Mouse (Mus musculus): ENCODE measurements at regions not wholly inside any gene's neighbourhood (a gene's known extent, or its start where the extent isn't known, plus 50 kb on each side); places are given as distances from the start of the nearest gene placed in this dataset.
"Not testable (repeated sequence)": the region's sequence is repeated elsewhere in the genome, so short reads cannot be mapped to it uniquely, and the experiment has no call there.

DNA sequence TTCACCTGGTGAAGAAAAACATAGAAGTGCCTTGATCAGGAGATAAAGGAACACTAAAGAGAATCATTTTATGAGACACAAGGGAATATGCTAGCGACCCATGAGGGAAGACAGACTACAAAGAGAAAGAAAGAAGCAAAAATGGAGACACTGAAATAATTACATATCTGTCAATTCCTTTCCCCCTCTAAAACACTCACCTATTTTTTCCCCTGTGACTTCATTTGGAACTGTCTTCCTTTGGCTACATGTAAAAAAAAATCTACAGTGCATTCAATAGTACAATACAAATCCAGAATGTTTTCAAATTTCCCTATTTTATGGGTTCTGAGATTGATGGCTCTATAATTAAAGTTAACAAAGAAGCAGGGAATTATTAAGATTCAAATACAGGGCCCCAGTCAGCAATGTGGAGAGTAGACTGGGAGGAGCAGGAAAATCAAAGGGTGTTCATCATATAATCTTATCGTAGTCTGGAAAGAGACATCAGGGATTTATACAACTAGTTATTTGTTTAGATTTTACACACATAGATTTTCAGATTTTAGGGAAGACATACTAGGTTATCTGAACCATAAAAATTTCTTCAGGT, 598.0 kb downstream of the Hdgfl1 start:
- H3K27ac ChIP-seq: no peak overlapping the region
- WGBS: 90% methylated on average over 2 of the region's 2 CpGs
- no peak overlapping the region for H3K4me3 ChIP-seq
- H3K27me3 ChIP-seq (ENCODE audit: poor library complexity, severe bottlenecking): no peaks in the 10 kb centered on the region
- H3K36me3 ChIP-seq (replicated peaks): no peaks in the 10 kb centered on the region
- no peaks in the 10 kb centered on the region for H3K4me1 ChIP-seq
- H3K9me3 ChIP-seq: no peaks in the 10 kb centered on the region
- no peak for DNase-seq (ENCODE audit: extremely low spot score, low spot score)

DNA sequence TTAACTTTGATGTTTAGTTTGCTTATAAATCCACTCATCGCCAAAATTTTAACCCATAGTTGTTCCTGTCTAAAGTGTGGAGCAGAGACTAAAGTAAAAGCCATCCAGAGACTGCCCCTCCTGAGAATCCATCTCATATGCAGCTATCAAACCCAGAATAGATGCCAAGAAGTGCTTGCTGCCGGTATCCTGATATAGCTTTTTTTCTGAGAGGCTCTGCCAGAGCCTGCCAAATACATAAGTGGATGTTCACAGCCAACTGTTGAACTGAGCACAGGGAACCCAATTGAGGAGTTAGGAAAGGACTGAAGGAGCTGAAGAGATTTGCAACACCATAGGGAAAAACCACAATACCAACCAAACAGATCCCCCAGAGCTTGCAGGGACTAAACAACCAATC, 600.3 kb downstream of the Hdgfl1 start:
- DNase-seq (ENCODE audit: extremely low spot score, low spot score): no peak
- Histone ChIP-seq H3K27me3 (ENCODE audit: poor library complexity, severe bottlenecking) (no peaks in the 10 kb centered on the region), H3K4me1 (no peaks in the 10 kb centered on the region), H3K4me3 (no peak overlapping the region), H3K27ac (no peak overlapping the region), H3K9me3 (no peaks in the 10 kb centered on the region), H3K36me3 (replicated peaks) (no peaks in the 10 kb centered on the region)
- 82% methylated on average over 2 of the region's 2 CpGs for WGBS

- Histone ChIP-seq H3K27me3 (ENCODE audit: poor library complexity, severe bottlenecking) (peaks cover 9% of the 10 kb centered on the region; the same call in 1 of the 2 replicates), H3K4me1 (peaks cover 44% of the 10 kb centered on the region), H3K36me3 (replicated peaks) (no peaks in the 10 kb centered on the region), H3K27ac (peak overlapping the region; percentile 61), H3K4me3 (no peak overlapping the region), H3K9me3 (no peaks in the 10 kb centered on the region)
- 80% methylated on average over 2 of the region's 2 CpGs for WGBS
- no peak for DNase-seq (ENCODE audit: extremely low spot score, low spot score)
Measured at GRCm38 (mm10) chr13:26158703-26159102, 611.3 kb downstream of the Hdgfl1 start.

GRCm38 (mm10) chr13:26154701-26155471, 615.1 kb downstream of the Hdgfl1 start:
- no peaks in the 10 kb centered on the region for H3K36me3 ChIP-seq (replicated peaks)
- H3K9me3 ChIP-seq: no peaks in the 10 kb centered on the region
- WGBS: 4% methylated on average over 12 of the region's 12 CpGs
- no peak overlapping the region for H3K4me3 ChIP-seq
- DNase-seq (ENCODE audit: extremely low spot score, low spot score): peak; percentile 82
- peak overlapping the region; percentile 84 for H3K27ac ChIP-seq
- peaks cover 44% of the 10 kb centered on the region for H3K4me1 ChIP-seq
- H3K27me3 ChIP-seq (ENCODE audit: poor library complexity, severe bottlenecking): peaks cover 9% of the 10 kb centered on the region; the same call in 1 of the 2 replicates

DNA sequence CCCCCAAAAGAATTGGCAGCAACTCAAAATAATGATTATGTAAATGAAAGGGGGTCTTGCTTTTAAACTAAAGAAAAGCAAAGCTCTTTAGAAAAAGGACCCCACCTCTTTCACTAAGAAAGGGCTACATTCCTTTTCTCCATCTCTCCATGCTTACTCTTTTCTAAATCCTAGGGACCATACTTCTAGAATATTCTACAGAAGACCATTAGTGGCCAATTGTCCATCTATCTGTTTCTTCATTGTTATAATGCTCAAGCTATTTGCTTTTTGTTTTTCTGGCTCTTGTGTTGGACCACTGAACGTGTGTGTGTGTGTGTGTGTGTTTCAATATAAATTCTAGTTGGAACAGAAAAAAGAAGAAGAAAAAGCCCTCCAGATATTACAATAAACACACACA, 615.7 kb downstream of the Hdgfl1 start:
- H3K36me3 ChIP-seq (replicated peaks): no peaks in the 10 kb centered on the region
- 23% methylated on average over 1 of the region's 1 CpGs for WGBS
- H3K4me1 ChIP-seq: peaks cover 44% of the 10 kb centered on the region
- H3K27me3 ChIP-seq (ENCODE audit: poor library complexity, severe bottlenecking): peaks cover 9% of the 10 kb centered on the region; the same call in 1 of the 2 replicates
- no peak overlapping the region for H3K4me3 ChIP-seq
- peak overlapping the region; percentile 84 for H3K27ac ChIP-seq
- no peaks in the 10 kb centered on the region for H3K9me3 ChIP-seq
- no peak for DNase-seq (ENCODE audit: extremely low spot score, low spot score)

- WGBS: 86% methylated on average over 2 of the region's 2 CpGs
Measured at GRCm38 (mm10) chr13:26153093-26153492, 616.9 kb downstream of the Hdgfl1 start.

GRCm38 (mm10) chr13:26150426-26150825, 619.5 kb downstream of the Hdgfl1 start:
- DNase-seq (ENCODE audit: extremely low spot score, low spot score): no peak
- Histone ChIP-seq H3K27ac (0 out of 2 replicates have a peak overlapping the region, but pooled peaks have one; percentile 0), H3K4me3 (no peak overlapping the region), H3K9me3 (no peaks in the 10 kb centered on the region), H3K4me1 (peaks cover 18% of the 10 kb centered on the region), H3K27me3 (ENCODE audit: poor library complexity, severe bottlenecking) (no peaks in the 10 kb centered on the region), H3K36me3 (replicated peaks) (no peaks in the 10 kb centered on the region)
- WGBS: 54% methylated on average over 1 of the region's 1 CpGs

More at GRCm38 (mm10) chr13:26153093-26153492, 616.9 kb downstream of the Hdgfl1 start:
- no peak overlapping the region for H3K4me3 ChIP-seq
- no peaks in the 10 kb centered on the region for H3K9me3 ChIP-seq
- no peaks in the 10 kb centered on the region for H3K36me3 ChIP-seq (replicated peaks)
- no peak for DNase-seq (ENCODE audit: extremely low spot score, low spot score)
- H3K27me3 ChIP-seq (ENCODE audit: poor library complexity, severe bottlenecking): peaks cover 9% of the 10 kb centered on the region; the same call in 1 of the 2 replicates
- H3K27ac ChIP-seq: peak overlapping the region; percentile 84
- H3K4me1 ChIP-seq: peaks cover 36% of the 10 kb centered on the region

- Histone ChIP-seq H3K27ac (no peak overlapping the region), H3K9me3 (no peaks in the 10 kb centered on the region), H3K36me3 (replicated peaks) (no peaks in the 10 kb centered on the region), H3K27me3 (ENCODE audit: poor library complexity, severe bottlenecking) (no peaks in the 10 kb centered on the region), H3K4me1 (peaks cover 5% of the 10 kb centered on the region; the same call in 1 of the 2 replicates), H3K4me3 (no peak overlapping the region)
- 41% methylated on average over 2 of the region's 2 CpGs for WGBS
- no peak for DNase-seq (ENCODE audit: extremely low spot score, low spot score)
Measured at GRCm38 (mm10) chr13:26142811-26143210, 627.2 kb downstream of the Hdgfl1 start.

- no peak for DNase-seq (ENCODE audit: extremely low spot score, low spot score)
- H3K36me3 ChIP-seq (replicated peaks): no peaks in the 10 kb centered on the region
- peaks cover 7% of the 10 kb centered on the region for H3K4me1 ChIP-seq
- H3K27ac ChIP-seq: no peak overlapping the region
- no peak overlapping the region for H3K4me3 ChIP-seq
- WGBS: 32% methylated on average over 1 of the region's 1 CpGs
- no peaks in the 10 kb centered on the region for H3K9me3 ChIP-seq
- no peaks in the 10 kb centered on the region for H3K27me3 ChIP-seq (ENCODE audit: poor library complexity, severe bottlenecking)
Measured at GRCm38 (mm10) chr13:26119363-26119762, 650.6 kb downstream of the Hdgfl1 start.

DNA sequence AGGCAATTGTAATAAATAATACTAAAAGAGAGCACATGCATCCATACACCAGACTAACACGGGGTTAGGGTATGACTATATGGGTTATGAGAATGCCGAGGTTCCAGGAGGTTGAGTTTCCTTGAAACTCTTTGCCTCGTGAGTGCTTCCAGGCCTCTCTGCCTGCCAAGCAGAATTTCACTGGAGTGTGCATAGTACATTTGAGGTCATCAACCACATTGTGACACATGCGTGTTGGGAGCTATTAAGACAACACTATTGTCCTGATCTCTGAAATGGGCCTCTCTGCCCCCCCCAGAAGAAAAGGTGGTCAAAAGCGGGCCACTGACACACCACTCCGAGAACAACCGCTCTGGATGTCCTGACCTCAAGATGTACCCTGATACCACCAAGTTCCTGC, 655.8 kb downstream of the Hdgfl1 start:
- 74% methylated on average over 7 of the region's 7 CpGs for WGBS
- DNase-seq (ENCODE audit: extremely low spot score, low spot score): no peak
- H3K27me3 ChIP-seq (ENCODE audit: poor library complexity, severe bottlenecking): no peaks in the 10 kb centered on the region
- H3K36me3 ChIP-seq (replicated peaks): no peaks in the 10 kb centered on the region
- peak overlapping the region; percentile 53 for H3K27ac ChIP-seq
- peaks cover 12% of the 10 kb centered on the region for H3K4me1 ChIP-seq
- no peak overlapping the region for H3K4me3 ChIP-seq
- no peaks in the 10 kb centered on the region for H3K9me3 ChIP-seq

- not testable (repeated sequence) for DNase-seq (ENCODE audit: extremely low spot score, low spot score); H3K36me3 ChIP-seq (replicated peaks); H3K4me3 ChIP-seq; H3K27me3 ChIP-seq (ENCODE audit: poor library complexity, severe bottlenecking); H3K9me3 ChIP-seq; H3K27ac ChIP-seq
- peaks cover 12% of the 10 kb centered on the region for H3K4me1 ChIP-seq
- WGBS: 27% methylated on average over 1 of the region's 1 CpGs
Measured at GRCm38 (mm10) chr13:26113723-26114122, 656.2 kb downstream of the Hdgfl1 start.

DNA sequence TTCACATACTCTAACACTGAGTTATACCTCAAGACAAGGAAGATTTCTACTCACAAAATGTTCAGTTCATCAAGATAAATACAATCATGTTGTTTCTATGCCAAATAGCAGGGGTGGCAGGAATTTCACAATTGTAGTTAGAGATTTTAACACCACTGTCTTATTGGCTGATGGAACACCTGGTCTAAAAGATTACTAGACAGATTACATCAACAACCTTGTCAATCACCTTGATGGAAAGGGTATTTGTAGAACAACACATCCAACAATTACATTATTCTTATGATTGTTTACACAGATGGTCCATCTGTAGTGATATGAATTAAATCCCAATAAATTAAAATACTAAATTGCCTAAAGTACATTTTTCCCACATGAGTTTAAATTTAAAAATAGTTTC, 657.4 kb downstream of the Hdgfl1 start:
- peaks cover 12% of the 10 kb centered on the region for H3K4me1 ChIP-seq
- no peaks in the 10 kb centered on the region for H3K27me3 ChIP-seq (ENCODE audit: poor library complexity, severe bottlenecking)
- no peaks in the 10 kb centered on the region for H3K9me3 ChIP-seq
- no peak for DNase-seq (ENCODE audit: extremely low spot score, low spot score)
- H3K4me3 ChIP-seq: no peak overlapping the region
- no peaks in the 10 kb centered on the region for H3K36me3 ChIP-seq (replicated peaks)
- H3K27ac ChIP-seq: no peak overlapping the region

- H3K4me1 ChIP-seq: peaks cover 9% of the 10 kb centered on the region
- H3K27me3 ChIP-seq (ENCODE audit: poor library complexity, severe bottlenecking): no peaks in the 10 kb centered on the region
- H3K4me3 ChIP-seq: no peak overlapping the region
- 96% methylated on average over 2 of the region's 2 CpGs for WGBS
- no peak overlapping the region for H3K27ac ChIP-seq
- no peaks in the 10 kb centered on the region for H3K9me3 ChIP-seq
- H3K36me3 ChIP-seq (replicated peaks): no peaks in the 10 kb centered on the region
- no peak for DNase-seq (ENCODE audit: extremely low spot score, low spot score)
Measured at GRCm38 (mm10) chr13:26109013-26109412, 661.0 kb downstream of the Hdgfl1 start.

Measured in forebrain, embryonic 10.5 days (tissue).